Mouse (Mus musculus) adrenal gland, postnatal 36 days (tissue): ENCODE measurements at regions not wholly inside any gene's neighbourhood (a gene's known extent, or its start where the extent isn't known, plus 50 kb on each side); places are given as distances from the start of the nearest gene placed in this dataset.

Experiments
- DNase-seq, 2 experiments: peaks; one replicate each; pipeline ENCODE4 v3.0.0; 2021; ENCODE audit warnings: mixed read lengths in 1 of 2

DNA sequence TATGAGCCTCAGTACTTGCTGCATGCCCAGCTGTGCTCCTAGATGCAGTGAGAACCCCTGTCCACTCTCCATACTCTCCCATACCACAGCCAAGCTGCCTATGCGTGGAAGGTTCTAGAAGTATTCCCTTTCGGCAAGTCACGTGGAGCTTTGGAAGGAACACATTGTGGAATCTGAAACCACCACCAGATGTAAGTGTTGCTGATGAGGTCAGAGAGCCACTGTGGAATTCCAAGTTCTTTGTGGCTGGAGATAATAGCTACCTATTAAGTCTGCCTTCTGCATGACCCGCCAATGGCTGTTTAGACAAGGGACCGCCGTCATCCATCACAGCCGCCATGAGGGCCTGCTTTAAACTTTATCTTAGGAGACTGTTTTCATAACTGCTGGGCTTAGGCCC lies 84.7 kb upstream of the Errfi1 start:
- no peak for DNase-seq

DNA sequence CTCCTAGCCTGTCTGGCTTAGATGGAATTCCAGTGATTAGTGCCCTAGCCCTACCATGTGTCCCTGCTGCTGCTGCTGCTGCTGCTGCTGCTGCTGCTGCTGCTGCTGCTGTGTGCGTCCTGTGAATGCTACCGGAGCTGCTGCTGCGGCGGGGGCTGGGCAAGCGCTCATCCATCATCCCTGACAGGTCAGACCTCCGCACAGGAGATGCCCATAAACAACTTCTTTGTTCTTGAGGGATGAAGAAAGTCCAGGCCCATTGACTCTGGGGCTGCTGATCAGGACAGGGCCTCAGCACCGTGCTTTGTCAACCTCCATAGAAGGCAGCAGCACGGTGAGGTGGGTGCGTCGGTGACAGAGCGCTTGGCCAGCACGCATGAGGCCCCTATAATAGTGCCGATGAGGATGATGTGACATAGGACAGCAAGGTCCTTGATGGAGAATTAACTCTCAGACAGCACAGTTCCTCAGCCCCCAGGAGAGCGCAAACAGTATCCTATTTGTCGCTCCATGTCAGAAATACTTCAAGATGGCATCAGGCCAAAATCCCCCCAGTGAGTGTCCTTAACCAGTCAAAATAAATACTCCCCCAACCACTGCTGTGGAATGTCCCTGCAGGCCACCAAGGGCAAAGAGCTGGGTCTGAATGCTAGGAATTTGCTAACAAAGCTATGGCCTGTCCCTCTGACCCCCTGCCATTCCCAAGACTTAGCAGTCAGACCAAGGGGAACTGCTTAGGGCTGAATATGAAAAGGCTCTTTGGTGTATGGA lies 95.1 kb upstream of the Errfi1 start:
- no peak for DNase-seq

DNA sequence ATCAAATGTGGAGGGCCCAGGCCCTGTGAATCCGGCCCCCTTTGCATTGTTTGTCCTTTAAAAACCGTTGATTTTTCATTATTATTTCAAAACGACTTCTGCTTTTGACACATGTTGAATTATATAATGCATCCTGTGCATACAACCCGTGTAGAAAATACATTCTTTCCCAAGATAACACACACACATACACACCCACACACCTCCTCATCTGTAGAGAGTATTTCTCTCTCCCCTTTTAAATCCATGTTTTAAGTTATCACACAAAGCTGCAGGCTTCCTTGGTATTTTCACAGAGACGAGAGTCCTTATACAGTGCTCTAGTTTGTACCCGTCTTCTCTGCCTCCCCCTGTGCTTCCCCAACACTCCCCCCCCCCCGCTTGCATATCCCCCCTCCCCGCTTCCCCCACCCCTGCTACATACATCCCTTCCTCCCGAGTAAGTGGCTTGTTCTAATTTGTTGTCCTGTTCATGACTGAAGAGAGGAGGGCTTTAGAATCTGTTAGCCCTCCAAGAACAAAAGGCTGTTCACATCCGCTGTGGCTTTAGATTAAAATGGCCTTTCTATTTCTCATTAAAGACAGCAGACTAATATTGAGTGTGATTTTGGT lies 95.8 kb upstream of the Errfi1 start:
- DNase-seq = no peak

DNA sequence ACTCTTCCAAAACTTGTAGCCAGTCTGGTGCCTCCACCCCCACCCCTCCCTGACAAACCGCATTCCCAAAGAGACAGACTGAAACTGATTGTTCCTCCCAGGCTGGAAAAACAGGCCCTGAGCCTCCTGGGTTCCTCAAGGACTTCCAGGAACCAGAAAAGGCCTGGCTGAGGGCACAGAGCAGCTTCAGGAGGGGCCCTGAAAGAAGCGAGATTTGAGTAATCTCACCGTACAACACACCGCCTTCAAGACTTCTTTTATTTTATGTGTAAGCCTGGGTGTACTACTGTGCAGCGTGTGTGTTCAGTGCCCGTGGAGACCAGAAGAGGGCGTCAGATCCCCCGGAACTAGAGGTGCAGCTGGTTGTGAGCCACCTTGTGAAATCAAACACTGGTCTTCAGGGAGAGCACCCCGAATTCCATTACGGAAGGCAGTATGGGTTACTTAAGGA lies 96.4 kb upstream of the Errfi1 start:
- no peak for DNase-seq

DNA sequence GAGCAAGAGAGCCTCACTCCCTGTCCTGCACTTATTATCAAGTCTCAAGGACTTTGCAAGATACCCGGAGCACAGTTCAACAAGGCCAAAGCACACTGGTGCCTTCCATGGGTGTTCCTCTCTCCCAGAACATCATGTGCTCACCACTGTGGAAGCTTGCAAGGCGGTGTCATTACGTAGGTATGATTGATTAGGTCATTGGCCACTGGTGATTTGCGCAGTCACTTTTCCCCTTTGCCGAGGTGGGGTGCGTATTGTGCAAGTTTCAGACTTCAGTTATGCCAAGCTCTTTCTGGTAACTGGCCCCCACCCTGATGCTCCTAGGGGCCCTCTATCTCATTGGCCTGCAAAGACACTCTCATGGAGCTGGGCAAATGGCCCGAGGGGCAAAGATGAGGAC lies 98.3 kb upstream of the Errfi1 start:
- DNase-seq = peak in 1 of 2 experiments; percentile 46

DNA sequence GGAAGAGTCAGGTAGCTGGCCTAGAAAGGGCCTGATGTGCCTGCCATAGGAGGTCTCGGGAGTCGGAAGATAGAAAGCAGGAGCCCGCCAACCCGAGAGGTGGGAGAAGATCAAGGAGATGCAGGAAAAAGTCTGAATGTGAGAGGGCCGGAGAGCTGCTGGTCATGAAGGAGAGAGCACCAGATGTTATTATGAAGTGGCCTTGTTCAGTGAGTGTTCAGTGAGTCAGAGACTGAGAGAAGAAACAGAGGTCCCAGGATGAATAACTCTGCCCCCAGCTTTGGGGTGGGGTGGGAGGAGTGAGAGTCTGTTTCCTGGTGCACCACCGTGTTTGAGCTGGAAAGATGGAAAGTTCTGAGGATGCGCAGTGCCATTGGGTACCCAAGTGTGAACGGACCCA lies 100.2 kb upstream of the Slc45a1 start:
- peak; percentile 42 to 50 for DNase-seq

DNA sequence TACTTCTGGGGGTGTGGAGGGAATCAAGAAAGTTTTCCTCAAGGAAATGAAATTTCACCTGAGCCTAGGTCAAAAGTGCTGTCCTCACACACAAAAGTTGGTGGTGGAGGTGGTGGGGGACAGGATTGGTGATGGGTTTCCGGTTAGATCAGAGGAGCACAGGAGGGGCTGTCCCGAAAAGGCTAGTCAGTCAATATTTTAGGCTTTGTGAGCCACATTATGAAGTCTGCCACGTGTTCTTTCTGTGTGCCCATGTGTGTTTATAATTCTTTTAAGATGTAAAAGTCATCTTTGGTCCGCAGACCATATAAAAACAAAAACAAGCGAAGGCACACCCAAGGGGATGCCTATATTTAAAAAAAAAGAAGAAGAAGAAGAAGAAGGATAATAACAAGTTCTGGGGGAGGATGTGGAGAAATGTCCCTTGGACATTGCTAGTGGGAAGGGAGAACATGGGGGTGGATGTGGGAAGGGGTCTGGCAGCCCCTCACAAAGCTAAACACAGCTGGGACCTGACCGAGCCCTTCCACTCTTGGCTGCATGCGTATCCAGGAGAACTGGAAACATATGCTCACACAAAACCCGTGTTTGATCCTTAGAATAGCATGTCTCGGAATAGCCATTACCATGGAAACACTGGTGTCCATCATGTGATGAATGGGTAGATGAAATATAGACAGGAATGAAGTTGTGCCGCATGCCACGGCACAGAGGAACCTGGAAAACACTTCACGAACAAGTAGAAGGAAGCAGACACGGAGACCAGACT lies 98.7 kb upstream of the Slc45a1 start:
- DNase-seq = no peak

DNA sequence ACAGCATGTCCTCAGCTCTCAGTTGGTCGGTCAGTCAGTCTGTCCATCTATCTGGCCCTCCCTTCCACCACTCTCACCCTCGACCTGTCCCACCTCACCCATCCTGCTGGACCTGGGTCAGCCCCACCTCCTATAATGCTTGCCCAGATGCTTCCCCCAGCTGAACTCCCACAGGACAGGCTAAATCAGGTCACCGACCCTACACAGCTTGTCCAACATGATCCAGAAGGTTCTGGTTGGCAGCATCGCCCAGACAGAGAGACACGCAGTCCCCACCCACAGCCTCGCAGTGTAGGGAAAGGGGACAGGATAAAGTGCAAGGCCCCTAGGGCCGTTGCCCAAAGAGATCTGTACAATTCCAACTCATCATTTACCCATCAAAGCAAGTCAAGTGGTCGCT lies 97.1 kb upstream of the Slc45a1 start:
- no peak for DNase-seq

DNA sequence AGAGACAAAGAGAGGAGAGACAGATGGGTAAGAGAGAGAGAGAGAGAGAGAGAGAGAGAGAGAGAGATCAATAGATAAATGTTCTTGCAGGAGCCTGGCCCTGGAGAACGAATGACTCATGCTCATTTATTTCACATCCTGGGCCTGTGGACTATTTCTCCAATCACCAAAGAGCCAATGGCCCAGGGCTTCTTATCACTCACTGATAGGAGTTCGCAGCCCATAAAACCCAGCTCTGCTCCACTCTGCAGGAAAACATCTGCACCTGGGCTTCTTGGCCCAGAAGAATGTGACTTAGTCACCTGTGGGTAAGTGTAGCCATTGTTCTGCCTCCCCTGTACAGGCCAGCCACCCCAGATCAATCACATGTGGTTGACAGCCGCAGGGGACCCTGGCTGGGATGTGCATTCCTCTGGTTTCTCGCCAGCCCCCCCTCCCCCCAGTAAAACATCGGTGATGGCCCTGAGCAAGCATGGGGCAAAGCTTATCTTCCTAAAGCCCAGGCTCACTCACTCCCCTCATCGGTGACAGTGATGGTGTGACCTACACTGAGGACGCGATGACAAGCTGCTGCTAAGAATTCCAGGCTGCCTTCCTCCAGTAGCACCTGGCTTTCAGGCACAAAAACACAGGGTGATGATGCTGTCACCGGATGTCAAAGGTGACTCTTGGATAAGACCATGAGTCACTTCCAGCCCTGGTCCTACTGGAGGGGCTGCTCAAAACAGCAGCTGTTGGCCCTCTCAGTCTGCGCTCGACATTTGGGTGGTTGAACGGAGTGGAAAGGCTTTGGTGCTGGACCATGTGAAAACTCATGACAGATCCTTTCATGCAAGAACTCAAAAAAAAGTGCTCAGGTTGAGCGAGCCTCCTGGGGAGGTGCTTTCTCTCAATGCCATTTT lies 96.4 kb upstream of the Slc45a1 start:
- peak in 1 of 2 experiments; percentile 33 for DNase-seq

DNA sequence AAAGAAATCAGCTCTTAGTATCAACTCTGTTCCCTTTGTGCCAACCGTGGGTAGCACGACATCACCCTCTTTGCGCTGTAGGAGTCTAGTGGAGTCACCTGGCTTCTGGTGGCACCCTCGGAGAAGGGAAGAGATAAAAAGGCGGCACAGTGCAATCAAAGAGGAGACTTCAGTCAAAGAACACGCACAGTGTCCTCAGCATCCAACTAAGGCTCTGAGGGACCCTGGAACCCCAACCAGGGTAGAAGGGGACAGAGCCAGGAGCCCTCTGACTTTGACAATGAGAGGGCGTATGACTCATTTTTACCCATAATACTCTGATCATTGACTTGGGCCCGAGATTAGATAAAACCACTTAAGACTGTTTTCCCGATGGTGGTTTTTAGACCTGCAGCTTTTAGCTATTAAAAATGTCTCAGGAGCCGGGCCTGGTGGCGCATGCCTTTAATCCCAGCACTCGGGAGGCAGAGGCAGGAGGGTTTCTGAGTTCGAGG lies 94.5 kb upstream of the Slc45a1 start:
- no peak for DNase-seq

DNA sequence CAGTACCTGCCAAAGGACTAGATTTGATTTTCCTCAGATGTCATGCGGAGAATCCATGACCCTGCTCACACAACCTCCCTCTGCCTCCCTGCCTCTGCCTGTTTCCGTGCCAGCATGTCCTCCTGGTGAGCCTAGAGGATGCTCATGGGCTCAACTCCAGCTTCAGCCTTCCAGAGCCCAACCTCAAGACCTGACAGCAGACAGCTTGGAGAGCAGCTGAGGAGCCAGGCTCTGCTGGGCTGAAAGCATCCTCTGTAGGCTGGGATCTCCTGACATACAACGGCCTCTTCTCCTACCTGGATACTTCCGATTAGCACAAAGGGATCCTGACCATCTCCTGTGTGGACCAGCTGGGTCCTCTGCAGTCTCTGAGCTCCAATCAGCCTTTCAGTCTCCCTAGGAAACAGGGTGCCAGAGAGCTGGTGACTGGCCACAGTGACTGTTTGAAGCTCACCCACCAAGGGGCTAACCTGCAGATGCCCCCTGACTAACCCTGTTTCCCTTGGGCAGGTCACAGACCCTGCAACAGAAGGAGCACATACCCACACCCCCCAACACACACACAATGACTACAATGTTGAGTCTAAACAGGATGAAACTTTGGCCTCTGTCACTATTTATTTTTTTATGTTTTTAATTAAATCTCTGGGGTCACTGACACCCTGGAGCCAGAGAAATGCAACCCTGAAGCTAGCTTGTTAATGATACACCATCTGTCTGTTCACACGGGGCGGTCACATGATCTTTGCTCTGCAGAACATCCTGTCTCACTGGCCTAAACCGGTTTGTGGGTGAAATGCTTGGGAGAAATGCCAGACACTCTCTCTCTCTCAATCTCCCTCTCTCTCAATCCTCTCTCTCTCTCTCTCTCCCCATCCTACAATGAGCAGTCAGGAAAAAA lies 93.8 kb upstream of the Slc45a1 start:
- DNase-seq = peak in 1 of 2 experiments; percentile 40

DNA sequence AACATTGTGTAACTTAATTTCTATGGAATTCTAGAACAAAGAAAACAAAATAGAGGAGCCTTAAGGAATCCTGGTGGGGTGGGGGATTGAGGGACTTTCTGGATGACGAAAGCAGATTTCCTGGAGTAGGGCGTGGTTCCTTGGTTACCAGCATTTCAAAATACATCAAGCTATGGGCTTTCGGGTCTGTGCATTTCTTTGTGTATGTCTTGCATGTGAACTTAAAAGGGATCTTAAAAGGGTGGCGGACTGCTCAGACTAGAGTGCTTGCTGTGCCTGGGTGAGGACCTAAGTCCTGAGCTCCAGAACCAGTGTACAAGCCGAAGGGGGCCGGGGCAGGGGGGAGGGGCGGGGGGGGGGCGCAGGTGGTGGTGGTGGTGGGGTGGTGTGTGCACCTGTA lies 91.5 kb upstream of the Slc45a1 start:
- no peak for DNase-seq

DNA sequence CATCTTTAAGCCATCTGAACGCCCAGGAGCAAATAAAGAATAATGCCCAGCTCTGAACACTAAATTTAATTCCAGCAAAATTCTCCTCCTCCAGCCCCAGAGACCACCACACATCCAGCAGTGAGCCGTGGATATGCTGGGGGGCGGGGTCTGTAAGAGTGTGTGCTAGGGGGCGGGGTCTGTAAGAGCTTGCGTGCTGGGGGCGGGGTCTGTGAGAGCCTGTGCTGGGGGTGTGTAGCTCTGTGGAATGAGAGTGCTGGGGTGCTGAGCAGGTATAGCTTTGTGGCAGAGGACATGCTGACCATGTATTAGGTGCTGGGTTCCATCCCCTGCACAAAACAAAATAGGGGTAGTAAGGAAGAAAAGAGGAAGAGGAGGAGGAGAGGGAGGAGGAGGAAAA lies 91.1 kb upstream of the Slc45a1 start:
- DNase-seq = no peak

DNA sequence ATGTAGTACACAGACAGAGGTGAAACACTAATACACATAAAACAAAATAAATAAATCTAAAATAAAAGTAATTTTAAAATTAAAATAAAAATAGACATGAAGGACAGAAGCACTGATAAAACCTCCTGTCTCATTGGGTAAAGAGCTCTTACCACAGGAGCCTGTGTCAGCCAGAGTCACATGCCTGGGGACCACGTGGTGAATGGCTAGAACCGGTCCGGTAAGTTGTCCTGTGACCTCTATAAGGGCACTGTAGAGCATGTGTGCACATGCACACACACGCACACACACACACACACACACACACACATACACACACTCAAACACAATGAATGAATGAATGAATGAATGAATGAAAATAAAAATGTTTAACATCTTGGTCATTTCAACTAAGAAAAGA lies 89.8 kb upstream of the Slc45a1 start:
- DNase-seq = no peak

DNA sequence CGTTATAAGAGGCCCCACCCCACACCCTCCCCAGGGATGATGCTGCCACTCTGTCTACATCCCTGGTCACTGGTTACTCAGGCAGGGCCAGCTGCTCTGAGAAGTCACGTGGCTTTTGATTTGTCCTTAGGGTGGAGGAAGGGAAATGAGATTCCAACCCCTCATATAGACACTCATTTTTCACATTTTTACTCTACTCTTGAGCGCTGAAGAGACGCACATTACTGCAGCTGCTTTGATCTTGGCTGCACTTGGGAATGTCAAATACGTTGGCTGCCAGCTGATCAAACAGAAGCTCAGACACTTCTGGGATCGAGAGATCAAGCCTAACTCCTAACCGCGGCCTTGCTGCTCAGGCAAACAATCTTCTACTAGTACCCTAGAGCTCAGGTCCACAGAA lies 88.2 kb upstream of the Slc45a1 start:
- no peak for DNase-seq

DNA sequence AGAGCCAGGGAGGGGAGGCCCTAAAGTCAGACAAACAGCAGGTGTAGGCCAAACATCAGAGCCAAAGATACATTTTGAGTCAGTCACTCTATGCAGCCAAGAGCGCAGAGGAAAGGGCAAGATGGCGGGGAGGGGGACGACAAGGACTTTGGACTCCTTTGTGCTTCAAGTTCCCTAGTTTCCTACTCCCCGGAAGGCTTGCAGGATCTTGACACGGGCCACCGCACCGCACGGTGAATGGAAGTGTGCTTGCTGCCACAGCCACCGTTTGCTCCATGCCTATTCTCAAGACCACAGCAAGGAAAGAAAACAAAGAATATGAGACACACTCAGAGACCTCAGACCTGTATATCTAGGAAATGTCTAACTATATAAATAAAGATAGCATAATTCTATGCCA lies 86.8 kb upstream of the Slc45a1 start:
- no peak for DNase-seq

DNA sequence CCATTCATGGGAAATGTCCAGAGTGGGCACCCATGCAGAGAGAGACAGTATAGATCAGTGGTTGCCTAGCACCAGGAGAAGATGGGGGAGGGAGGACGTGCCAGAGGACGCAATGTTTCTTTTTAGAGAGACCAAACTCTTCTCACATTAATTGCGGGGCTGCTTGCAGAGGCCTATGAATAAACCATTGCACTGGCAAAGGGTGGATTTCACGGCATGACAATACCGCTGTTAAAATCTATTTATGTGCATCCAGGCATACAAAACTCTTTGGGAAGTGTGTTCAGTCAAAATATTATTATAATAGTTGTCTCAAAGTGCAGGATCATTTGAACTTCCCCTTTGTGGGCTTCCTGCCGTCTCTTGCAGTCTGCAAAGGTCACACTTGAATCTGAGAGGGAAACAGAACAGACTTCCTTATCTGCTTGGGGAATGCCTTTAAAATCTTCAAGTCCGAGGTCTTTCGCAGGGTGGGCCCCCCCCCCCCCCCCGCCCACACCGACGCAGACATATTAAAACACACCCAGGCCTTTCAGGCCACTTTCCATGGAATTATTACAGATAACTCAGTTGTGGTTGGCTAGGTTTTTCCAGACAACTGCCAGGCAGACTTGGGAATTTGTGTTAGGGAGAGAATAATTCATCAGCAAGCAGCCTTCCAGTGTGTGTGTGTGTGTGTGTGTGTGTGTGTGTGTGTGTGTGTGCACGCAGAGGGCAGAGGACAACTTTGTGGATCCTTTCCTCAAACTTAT lies 78.3 kb upstream of the Slc45a1 start:
- DNase-seq = no peak

DNA sequence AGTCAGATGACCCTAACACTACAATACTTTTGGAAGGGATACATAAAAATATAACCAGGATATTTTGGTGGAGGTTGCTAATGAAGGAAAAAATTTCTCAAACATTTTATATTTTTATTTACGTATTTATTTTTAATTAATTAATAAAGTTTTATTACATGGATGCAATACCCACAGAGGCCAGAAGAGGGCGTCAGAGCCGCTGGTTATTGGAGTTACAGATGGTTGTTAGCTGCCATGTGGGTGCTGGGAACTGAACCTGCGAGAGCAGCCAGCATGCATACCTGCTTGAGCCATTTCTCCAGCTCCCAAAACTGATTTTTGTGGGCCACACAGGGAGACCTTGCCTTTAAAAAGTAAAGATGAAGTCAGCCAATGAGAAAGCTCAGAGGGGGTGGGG lies 74.6 kb upstream of the Slc45a1 start:
- DNase-seq = no peak

DNA sequence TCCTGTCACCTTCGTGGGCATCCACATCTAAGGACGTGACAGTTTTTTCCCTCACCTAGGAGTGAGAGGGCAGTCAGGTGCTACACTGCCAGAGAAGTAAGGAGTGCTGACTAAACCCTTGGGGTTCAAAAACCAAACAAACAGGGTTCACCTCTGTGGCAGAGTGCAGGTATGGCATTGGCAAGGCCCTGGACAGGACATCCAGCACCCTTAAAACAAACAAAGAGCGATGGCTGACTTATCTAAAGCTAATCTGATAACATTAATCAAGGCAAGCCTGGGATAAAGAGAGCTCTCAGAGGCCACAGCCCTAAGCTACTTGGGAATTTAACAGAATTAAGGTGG lies 74.1 kb upstream of the Slc45a1 start:
- DNase-seq = no peak

DNA sequence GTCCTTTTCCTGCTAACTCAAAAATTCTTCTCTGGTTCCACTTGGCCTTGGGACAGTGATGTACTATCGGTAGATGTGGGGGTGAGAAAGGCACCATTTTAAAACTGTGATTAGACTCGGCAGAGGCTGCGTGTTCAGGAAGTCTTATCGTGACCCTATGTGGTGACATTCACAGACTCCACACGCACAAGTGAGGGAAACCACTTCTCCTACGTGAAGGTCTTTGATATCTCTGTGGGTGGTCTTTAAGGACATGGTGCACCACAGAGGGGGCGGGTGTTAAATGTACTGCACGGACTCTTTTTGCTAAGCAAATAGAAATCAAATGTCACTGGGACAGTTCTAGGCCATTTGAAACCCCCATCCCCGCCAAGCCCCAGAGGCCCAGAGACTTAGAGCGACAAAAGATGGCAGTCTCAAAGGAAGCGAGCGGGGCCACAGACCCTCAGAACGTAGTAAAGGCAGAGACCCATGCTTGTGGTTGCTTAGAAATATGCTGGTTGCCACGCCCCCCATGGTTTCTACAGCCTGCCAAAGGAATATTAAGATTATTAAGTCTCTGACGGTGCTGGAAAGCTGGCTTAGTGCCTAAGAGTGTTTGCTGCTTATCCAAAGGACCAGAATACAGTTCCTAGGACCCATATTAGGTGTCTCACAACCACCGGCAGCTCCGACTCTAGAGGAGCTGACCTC lies 73.6 kb upstream of the Slc45a1 start:
- DNase-seq = no peak
